Mouse (Mus musculus) CD4-positive, CD25-positive, alpha-beta regulatory T cell, adult 4 months (primary cell): ENCODE data around the gene Pus7. TPM values are rescaled to one million over a fixed set of nuclear protein-coding genes. Genes with fewer than 3 reads are reported as not detected.
A peak's percentile ranks its signal among the peaks of the same experiment; 100 is the strongest.

Experiments used
- ATAC-seq: one replicate; pipeline ENCODE4 v1.8.0; 2017
- polyA plus RNA-seq, 2 experiments: library from polyadenylated mRNA; unstranded; fragments of 100-300 nt; shearing (Covaris generic); gene quantifications; one replicate each; pipeline ENCODE4 v1.2.1; 2017

Pus7 gene
- polyA plus RNA-seq = 10 to 100 TPM; 11.0 to 11.8 TPM

- ATAC-seq = peak; percentile 82
Observed at GRCm38 (mm10) chr5:23782931-23783877, at the start of gene Pus7. Gene Pus7, minus strand, starts transcription at chr5:23783711.

- no peak for ATAC-seq
Observed at GRCm38 (mm10) chr5:23830897-23831752, 47.6 kb upstream of the Pus7 start.

DNA sequence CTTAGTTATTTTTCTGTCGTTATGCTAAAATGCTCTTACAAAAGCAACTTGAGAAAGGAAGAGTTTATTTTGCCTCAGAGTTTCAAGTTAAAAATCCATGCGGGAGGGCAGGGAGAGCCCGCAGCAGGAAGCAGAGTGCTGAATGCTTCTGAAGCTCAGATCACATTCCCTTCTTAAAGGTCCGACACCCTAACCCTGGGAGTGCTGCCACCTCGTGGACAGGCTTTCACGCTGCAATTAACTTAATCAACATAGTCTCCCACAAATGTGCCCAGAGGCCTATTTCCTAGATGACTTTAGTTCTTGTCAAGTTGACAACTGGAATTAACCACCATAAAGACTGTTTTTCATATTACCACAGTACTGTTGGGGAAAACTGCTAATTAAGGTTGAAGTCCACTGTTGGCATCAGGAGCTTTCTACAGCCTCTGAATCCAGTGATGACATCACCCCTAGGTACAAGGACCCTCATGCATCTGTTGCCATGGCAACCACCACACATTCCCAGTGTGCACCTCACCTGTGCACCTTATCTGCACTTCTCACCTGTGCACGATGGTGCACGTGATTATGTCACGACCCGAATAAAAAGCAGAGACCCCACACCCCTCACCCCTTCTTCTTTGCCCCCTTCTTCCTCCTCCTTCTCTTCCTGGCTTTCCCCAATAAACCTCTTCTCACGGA lies 43.0 kb upstream of the Pus7 start:
- peak; percentile 88 for ATAC-seq

- ATAC-seq = no peak
Observed at GRCm38 (mm10) chr5:23824171-23824733, 40.7 kb upstream of the Pus7 start.

GRCm38 (mm10) chr5:23822306-23822705 lies 38.8 kb upstream of the Pus7 start:
- ATAC-seq = no peak

DNA sequence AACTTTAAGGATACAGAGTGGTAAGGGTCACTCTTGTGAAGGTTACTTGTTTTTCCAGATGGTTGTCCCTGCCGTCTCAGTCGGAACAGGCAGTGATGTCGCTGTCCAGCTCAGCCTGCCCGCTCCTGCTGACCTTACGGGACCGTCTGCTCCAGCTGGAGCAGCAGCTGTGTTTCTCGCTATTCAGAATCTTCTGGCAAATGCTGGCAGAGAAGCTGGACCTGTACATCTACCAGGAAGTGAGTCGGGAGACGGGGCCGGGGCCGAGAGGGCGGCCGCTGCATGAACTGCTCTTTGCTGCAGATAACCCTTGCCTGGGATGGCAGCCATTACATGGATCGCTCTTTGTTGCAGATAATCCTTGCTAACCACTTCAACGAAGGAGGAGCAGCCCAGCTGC lies 33.2 kb upstream of the Pus7 start:
- ATAC-seq = no peak

- no peak for ATAC-seq
Observed at GRCm38 (mm10) chr5:23814841-23815240, 31.3 kb upstream of the Pus7 start.

GRCm38 (mm10) chr5:23792726-23793125 lies 9.2 kb upstream of the Pus7 start:
- ATAC-seq = no peak

- ATAC-seq = no peak
Observed at GRCm38 (mm10) chr5:23789078-23789612, 5.6 kb upstream of the Pus7 start.

- ATAC-seq = no peak
Observed at GRCm38 (mm10) chr5:23788390-23788830, 4.9 kb upstream of the Pus7 start.

GRCm38 (mm10) chr5:23787536-23788389 lies 4.3 kb upstream of the Pus7 start, which contains the start of gene Rint1:
Gene Rint1, plus strand, starts transcription at chr5:23787711.
- peak; percentile 79 for ATAC-seq

DNA sequence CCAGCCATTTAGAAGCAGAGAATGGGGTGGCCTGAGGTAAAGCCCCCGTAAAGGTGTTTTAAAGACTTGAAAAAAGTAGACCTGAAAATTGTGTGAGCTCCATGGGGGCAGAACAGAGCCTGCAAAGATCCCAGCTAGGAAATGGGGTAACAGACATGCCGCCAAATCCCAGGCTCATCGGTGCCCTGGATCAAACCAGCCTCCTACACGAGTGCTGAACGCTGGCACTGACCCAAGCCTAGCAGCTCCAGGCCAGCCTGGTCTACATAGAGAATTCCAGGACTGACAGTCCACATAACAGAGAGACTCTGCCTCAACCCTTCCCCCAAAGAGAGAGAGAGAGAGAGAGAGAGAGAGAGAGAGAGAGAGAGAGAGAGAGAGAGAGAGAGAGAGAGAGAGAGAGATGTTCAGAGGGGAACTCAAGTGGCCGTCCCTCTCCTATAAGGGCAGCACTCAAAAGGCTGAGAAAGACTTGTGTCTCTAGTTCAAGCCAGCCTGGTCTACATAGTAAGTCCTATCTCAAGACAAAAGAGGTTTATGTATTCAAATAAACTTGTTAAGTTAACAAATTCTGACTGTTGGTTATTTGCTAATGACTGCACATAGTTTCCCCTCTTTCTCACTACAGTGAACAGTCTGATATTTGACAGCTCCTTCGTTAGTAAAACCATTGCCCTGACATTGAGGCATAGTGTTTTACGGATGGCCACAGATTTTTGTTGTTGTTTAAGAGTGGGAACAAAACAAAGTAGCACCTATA lies 1.3 kb downstream of the Pus7 start:
- no peak for ATAC-seq

DNA sequence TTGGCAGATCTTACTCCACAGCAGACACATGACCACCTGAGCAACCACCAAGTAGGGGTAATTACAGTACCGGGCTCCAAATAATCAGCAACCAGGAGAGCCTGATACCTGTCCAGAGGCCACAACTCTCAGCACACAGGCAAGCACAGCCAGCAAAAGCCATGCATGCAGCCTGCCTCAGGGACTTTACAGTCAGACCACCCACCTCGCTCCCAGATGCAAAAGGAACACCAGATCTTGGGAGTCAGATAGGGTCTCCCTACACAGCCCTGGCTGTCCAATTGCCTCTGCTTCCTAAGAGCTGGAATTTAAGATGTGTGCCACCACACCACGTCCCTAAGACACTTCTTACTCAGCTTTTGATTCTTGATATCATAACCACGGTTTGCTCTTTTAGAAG lies 2.3 kb downstream of the Pus7 start:
- ATAC-seq = no peak

- ATAC-seq = no peak
Observed at GRCm38 (mm10) chr5:23780516-23780915, 3.0 kb downstream of the Pus7 start.

DNA sequence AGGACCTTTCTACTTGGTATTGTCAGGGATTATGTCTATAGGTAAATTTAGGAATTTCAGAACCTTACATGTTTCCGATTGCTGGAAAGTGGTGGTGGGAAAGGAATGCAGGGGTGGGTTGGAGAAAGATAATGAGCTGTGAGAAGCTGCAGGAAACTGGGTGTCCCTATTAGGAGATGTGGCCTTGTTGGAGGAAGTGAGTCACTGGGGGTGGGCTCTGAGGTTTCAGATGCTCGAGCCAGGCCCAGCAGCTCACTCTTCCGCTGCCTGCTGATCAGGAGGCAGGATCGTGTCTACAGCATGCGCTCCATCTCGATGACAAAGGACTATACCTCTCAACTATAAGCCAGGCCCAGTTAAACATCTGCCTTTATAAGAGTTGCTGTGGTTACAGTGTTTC lies 9.3 kb downstream of the Pus7 start:
- ATAC-seq = no peak

- ATAC-seq = no peak
Observed at GRCm38 (mm10) chr5:23771105-23771504, 12.4 kb downstream of the Pus7 start.

GRCm38 (mm10) chr5:23764557-23764956 lies 19.0 kb downstream of the Pus7 start:
- no peak for ATAC-seq

DNA sequence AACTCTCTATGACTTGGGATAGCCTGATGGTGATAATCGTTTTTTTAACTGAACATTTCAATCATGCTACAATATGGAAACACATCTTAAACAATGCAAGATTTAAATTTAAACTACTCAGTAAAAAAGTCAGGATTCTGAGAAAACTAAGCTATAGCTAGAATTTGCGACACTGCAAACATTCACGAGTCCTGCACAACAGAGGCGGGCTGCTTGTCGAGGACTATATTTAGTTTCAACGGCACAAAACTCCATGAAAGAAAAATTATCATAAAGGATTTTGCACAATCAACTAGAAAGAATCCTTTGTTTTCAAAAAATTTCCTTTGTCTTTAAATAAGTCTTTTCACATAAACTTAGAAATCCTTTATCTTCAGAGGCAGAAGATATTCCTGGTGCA lies 21.0 kb downstream of the Pus7 start:
- ATAC-seq = no peak

DNA sequence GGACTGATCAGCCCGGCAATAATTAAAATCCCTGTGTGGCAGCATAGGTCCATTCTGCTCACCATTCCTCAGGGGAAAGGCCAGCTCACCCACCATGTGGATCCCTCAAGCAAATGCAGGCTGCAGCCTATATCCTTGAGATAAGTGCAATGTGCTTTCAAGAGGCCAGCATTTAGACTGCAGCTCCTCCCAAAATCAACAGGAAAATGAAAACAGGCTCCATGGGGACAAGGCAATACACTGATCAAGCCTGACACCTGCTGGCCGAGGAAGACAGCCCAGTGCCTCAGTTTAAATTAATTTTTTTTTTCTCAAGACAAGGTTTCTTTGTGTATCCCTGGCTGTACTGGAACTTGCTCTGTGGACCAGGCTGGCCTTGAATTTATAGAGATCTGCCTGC lies 24.9 kb downstream of the Pus7 start:
- ATAC-seq = peak; percentile 43

- no peak for ATAC-seq
Observed at GRCm38 (mm10) chr5:23756368-23756767, 27.1 kb downstream of the Pus7 start.
